Mouse (Mus musculus): ENCODE measurements around the gene Cemip2. TPM values are rescaled to one million over a fixed set of nuclear protein-coding genes. Genes with fewer than 3 reads are reported as not detected.
A peak's percentile ranks its signal among the peaks of the same experiment; 100 is the strongest.

Cemip2 gene
- polyA plus RNA-seq, 1 experiment from 2014 or later = 57.1 TPM

- peaks cover 20 to 39% of the 10 kb centered on the region in 2 experiments for H3K4me1 ChIP-seq (ENCODE audit: control insufficient read depth in 2 of 2, insufficient read depth in 2 of 2, low read length in 2 of 2)
These were observed 104.2 kb downstream of the Cemip2 start for GRCm38 (mm10) chr19:21882110-21882940.

DNA sequence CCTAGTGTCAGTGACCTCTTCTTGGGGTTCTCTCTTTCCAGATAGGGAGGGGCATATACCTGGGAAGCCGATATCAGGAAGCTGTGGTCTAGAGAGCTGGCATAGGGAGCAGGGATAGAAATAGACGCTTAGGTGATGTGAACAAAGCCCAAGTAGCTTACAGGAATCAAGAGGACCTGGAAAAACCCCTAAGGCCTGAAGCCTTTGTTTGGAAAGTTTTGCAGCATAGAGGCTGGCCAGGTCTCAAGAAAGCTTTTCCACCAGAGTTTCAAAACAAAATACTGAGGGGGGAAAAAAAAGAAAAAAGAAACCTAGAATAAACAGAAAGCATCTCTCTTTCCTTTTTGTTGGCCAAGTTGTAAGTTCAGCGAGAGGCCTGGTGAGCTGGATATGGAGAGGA lies 104.9 kb downstream of the Cemip2 start:
- 0 out of 2 replicates have a peak overlapping the region, but pooled peaks have one; percentile 14 for H3K9ac ChIP-seq (ENCODE audit: low read length)
- ATAC-seq (ENCODE audit: insufficient number of reproducible peaks, insufficient read depth, low FRiP score, low read depth) = no peak
- WGBS = 49% methylated on average over 3 of the region's 3 CpGs
- no peaks in the 10 kb centered on the region for H3K27me3 ChIP-seq (ENCODE audit: control insufficient read depth, insufficient read depth, low read length)
- H3K27ac ChIP-seq (replicated peaks in 1 of 2; ENCODE audit: control insufficient read depth in 1 of 2, insufficient read depth in 1 of 2, low read depth in 2 of 2, low read length in 2 of 2) = peak overlapping the region; percentile 88 to 92
- peaks cover 20 to 39% of the 10 kb centered on the region in 2 experiments for H3K4me1 ChIP-seq (ENCODE audit: control insufficient read depth in 2 of 2, insufficient read depth in 2 of 2, low read length in 2 of 2)
- no peak overlapping the region for H3K4me3 ChIP-seq (ENCODE audit: control insufficient read depth in 1 of 2, insufficient read depth in 1 of 2, low read depth in 1 of 2, low read length in 2 of 2)
- H3K36me3 ChIP-seq (ENCODE audit: control insufficient read depth, insufficient read depth, low read length) = no peaks in the 10 kb centered on the region
- H3K9me3 ChIP-seq (ENCODE audit: control insufficient read depth, low read length) = 0 out of 2 replicates have a peak, but pooled peaks cover 2% of the 10 kb centered on the region
- peak overlapping the region; percentile 52 for H3K4me2 ChIP-seq (ENCODE audit: low read length)

More at GRCm38 (mm10) chr19:21882110-21882940, 104.2 kb downstream of the Cemip2 start:
- ATAC-seq (ENCODE audit: insufficient number of reproducible peaks, insufficient read depth, low FRiP score, low read depth) = peak; percentile 50; the same call in 1 of the 2 replicates
- Histone ChIP-seq H3K4me2 (ENCODE audit: low read length) (peak overlapping the region; percentile 52), H3K9ac (ENCODE audit: low read length) (0 out of 2 replicates have a peak overlapping the region, but pooled peaks have one; percentile 14), H3K27me3 (ENCODE audit: control insufficient read depth, insufficient read depth, low read length) (no peaks in the 10 kb centered on the region), H3K27ac (replicated peaks in 1 of 2; ENCODE audit: control insufficient read depth in 1 of 2, insufficient read depth in 1 of 2, low read depth in 2 of 2, low read length in 2 of 2) (peak overlapping the region; percentile 88 to 92), H3K36me3 (ENCODE audit: control insufficient read depth, insufficient read depth, low read length) (no peaks in the 10 kb centered on the region), H3K4me3 (ENCODE audit: control insufficient read depth in 1 of 2, insufficient read depth in 1 of 2, low read depth in 1 of 2, low read length in 2 of 2) (peak overlapping the region in 1 of 2 experiments; percentile 6; a peak in 1 of 4 replicates), H3K9me3 (ENCODE audit: control insufficient read depth, low read length) (0 out of 2 replicates have a peak, but pooled peaks cover 2% of the 10 kb centered on the region)
- 5% methylated on average over 8 of the region's 8 CpGs for WGBS

DNA sequence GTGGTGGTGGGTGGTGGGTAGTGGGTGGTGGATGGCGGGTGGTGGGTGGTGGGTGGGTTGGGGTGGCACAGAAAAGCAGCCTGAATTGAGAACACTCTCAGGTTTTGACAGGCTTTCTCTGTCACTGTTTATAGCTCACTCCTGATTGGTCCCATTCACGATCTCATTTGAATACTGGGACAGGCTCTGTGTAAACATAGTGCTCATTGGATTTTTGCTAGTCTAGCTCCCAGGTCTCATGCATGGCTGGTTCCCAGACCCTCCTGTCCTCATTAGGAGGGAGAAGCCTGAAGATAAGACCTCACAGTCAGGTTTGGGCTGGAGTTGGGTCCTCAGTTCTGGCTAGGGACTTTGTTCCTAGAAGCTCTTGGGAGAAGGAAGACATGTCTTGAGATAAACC lies 105.8 kb downstream of the Cemip2 start:
- Histone ChIP-seq H3K27ac (replicated peaks in 1 of 2; ENCODE audit: control insufficient read depth in 1 of 2, insufficient read depth in 1 of 2, low read depth in 2 of 2, low read length in 2 of 2) (peak overlapping the region; percentile 10 to 92; a peak in 2 of 4 replicates), H3K4me2 (ENCODE audit: low read length) (no peak overlapping the region), H3K4me1 (ENCODE audit: control insufficient read depth in 2 of 2, insufficient read depth in 2 of 2, low read length in 2 of 2) (peaks cover 20 to 39% of the 10 kb centered on the region in 2 experiments), H3K27me3 (ENCODE audit: control insufficient read depth, insufficient read depth, low read length) (no peaks in the 10 kb centered on the region), H3K36me3 (ENCODE audit: control insufficient read depth, insufficient read depth, low read length) (no peaks in the 10 kb centered on the region), H3K9ac (ENCODE audit: low read length) (no peak overlapping the region), H3K9me3 (ENCODE audit: control insufficient read depth, low read length) (no peaks in the 10 kb centered on the region), H3K4me3 (ENCODE audit: control insufficient read depth in 1 of 2, insufficient read depth in 1 of 2, low read depth in 1 of 2, low read length in 2 of 2) (no peak overlapping the region)
- no peak for ATAC-seq (ENCODE audit: insufficient number of reproducible peaks, insufficient read depth, low FRiP score, low read depth)
- 70% methylated on average over 2 of the region's 2 CpGs for WGBS

GRCm38 (mm10) chr19:21884385-21884784 lies 106.2 kb downstream of the Cemip2 start:
- H3K9ac ChIP-seq (ENCODE audit: low read length) = no peak overlapping the region
- H3K36me3 ChIP-seq (ENCODE audit: control insufficient read depth, insufficient read depth, low read length) = no peaks in the 10 kb centered on the region
- H3K9me3 ChIP-seq (ENCODE audit: control insufficient read depth, low read length) = no peaks in the 10 kb centered on the region
- H3K4me2 ChIP-seq (ENCODE audit: low read length) = no peak overlapping the region
- no peak for ATAC-seq (ENCODE audit: insufficient number of reproducible peaks, insufficient read depth, low FRiP score, low read depth)
- H3K27ac ChIP-seq (replicated peaks in 1 of 2; ENCODE audit: control insufficient read depth in 1 of 2, insufficient read depth in 1 of 2, low read depth in 2 of 2, low read length in 2 of 2) = peak overlapping the region; percentile 10 to 92; a peak in 2 of 4 replicates
- H3K4me1 ChIP-seq (ENCODE audit: control insufficient read depth in 2 of 2, insufficient read depth in 2 of 2, low read length in 2 of 2) = peaks cover 20 to 39% of the 10 kb centered on the region in 2 experiments
- 64% methylated on average over 4 of the region's 4 CpGs for WGBS
- no peaks in the 10 kb centered on the region for H3K27me3 ChIP-seq (ENCODE audit: control insufficient read depth, insufficient read depth, low read length)
- no peak overlapping the region for H3K4me3 ChIP-seq (ENCODE audit: control insufficient read depth in 1 of 2, insufficient read depth in 1 of 2, low read depth in 1 of 2, low read length in 2 of 2)

DNA sequence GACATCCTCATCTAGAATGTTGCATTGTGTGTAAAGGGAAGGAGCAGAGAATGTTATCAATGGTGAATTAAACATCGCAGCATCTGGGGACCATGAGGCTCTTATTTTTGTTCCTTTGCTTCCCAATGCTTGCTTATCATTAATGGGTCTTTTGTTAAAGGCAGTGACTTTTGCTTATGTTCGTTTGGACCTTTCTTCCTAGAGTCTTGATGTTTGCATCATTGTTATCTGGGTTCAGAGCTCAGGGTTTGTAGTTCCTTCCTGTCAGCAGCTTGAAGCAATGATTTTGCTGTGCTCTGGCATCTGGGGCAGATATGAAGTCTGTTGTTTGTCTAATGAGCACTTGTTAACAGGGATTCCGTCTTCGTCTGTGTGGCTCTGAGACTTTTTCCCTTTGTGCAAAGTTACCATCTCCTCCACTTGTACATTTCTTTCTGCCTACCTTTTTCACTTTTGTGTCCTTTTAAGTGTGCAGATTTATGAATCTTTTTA lies 108.1 kb downstream of the Cemip2 start:
- no peak overlapping the region for H3K4me3 ChIP-seq (ENCODE audit: control insufficient read depth in 1 of 2, insufficient read depth in 1 of 2, low read depth in 1 of 2, low read length in 2 of 2)
- peak overlapping the region; percentile 61 to 66 for H3K27ac ChIP-seq (replicated peaks in 1 of 2; ENCODE audit: control insufficient read depth in 1 of 2, insufficient read depth in 1 of 2, low read depth in 2 of 2, low read length in 2 of 2)
- H3K4me2 ChIP-seq (ENCODE audit: low read length) = no peak overlapping the region
- H3K4me1 ChIP-seq (ENCODE audit: control insufficient read depth in 2 of 2, insufficient read depth in 2 of 2, low read length in 2 of 2) = peaks cover 25 to 43% of the 10 kb centered on the region in 2 experiments
- 0 out of 2 replicates have a peak, but pooled peaks have one; percentile 15 for ATAC-seq (ENCODE audit: insufficient number of reproducible peaks, insufficient read depth, low FRiP score, low read depth)
- H3K9me3 ChIP-seq (ENCODE audit: control insufficient read depth, low read length) = no peaks in the 10 kb centered on the region
- no peaks in the 10 kb centered on the region for H3K36me3 ChIP-seq (ENCODE audit: control insufficient read depth, insufficient read depth, low read length)
- 12% methylated on average over 4 of the region's 4 CpGs for WGBS
- H3K9ac ChIP-seq (ENCODE audit: low read length) = no peak overlapping the region
- H3K27me3 ChIP-seq (ENCODE audit: control insufficient read depth, insufficient read depth, low read length) = no peaks in the 10 kb centered on the region

DNA sequence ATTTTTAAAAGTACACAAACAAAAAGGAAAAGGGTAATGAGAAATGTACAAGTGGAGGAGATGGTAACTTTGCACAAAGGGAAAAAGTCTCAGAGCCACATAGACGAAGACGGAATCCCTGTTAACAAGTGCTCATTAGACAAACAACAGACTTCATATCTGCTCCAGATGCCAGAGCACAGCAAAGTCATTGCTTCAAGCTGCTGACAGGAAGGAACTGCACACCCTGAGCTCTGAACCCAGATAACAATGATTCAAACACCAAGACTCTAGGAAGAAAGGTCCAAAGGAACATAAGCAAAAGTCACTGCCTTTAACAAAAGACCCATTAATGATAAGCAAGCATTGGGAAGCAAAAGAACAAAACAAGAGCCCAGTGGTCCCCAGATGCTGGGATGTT lies 112.6 kb downstream of the Cemip2 start:
- whole genome bisulfite sequencing = 2% methylated on average over 2 of the region's 2 CpGs

GRCm38 (mm10) chr19:21894792-21895191 lies 116.7 kb downstream of the Cemip2 start:
- 90% methylated on average over 3 of the region's 3 CpGs for WGBS
- Histone ChIP-seq H3K27me3 (ENCODE audit: control insufficient read depth, insufficient read depth, low read length) (no peaks in the 10 kb centered on the region), H3K9ac (ENCODE audit: low read length) (no peak overlapping the region), H3K4me3 (ENCODE audit: control insufficient read depth in 1 of 2, insufficient read depth in 1 of 2, low read depth in 1 of 2, low read length in 2 of 2) (no peak overlapping the region), H3K27ac (replicated peaks in 1 of 2; ENCODE audit: control insufficient read depth in 1 of 2, insufficient read depth in 1 of 2, low read depth in 2 of 2, low read length in 2 of 2) (no peak overlapping the region), H3K4me1 (ENCODE audit: control insufficient read depth in 2 of 2, insufficient read depth in 2 of 2, low read length in 2 of 2) (peaks cover 4 to 6% of the 10 kb centered on the region in 2 experiments; a peak in 2 of 4 replicates), H3K4me2 (ENCODE audit: low read length) (no peak overlapping the region), H3K9me3 (ENCODE audit: control insufficient read depth, low read length) (no peaks in the 10 kb centered on the region), H3K36me3 (ENCODE audit: control insufficient read depth, insufficient read depth, low read length) (no peaks in the 10 kb centered on the region)
- no peak for ATAC-seq (ENCODE audit: insufficient number of reproducible peaks, insufficient read depth, low FRiP score, low read depth)

More for the DNA sequence above, 112.6 kb downstream of the Cemip2 start:
- no peaks in the 10 kb centered on the region for H3K27me3 ChIP-seq (ENCODE audit: control insufficient read depth, insufficient read depth, low read length)
- H3K9ac ChIP-seq (ENCODE audit: low read length) = no peak overlapping the region
- H3K9me3 ChIP-seq (ENCODE audit: control insufficient read depth, low read length) = no peaks in the 10 kb centered on the region
- peak overlapping the region; percentile 71 to 82 for H3K27ac ChIP-seq (replicated peaks in 1 of 2; ENCODE audit: control insufficient read depth in 1 of 2, insufficient read depth in 1 of 2, low read depth in 2 of 2, low read length in 2 of 2)
- H3K36me3 ChIP-seq (ENCODE audit: control insufficient read depth, insufficient read depth, low read length) = no peaks in the 10 kb centered on the region
- H3K4me3 ChIP-seq (ENCODE audit: control insufficient read depth in 1 of 2, insufficient read depth in 1 of 2, low read depth in 1 of 2, low read length in 2 of 2) = no peak overlapping the region
- no peak overlapping the region for H3K4me2 ChIP-seq (ENCODE audit: low read length)
- ATAC-seq (ENCODE audit: insufficient number of reproducible peaks, insufficient read depth, low FRiP score, low read depth) = peak; percentile 68; the same call in 1 of the 2 replicates
- H3K4me1 ChIP-seq (ENCODE audit: control insufficient read depth in 2 of 2, insufficient read depth in 2 of 2, low read length in 2 of 2) = peaks cover 8 to 18% of the 10 kb centered on the region in 2 experiments; a peak in 3 of 4 replicates
